Mouse (Mus musculus): ENCODE data around the gene Msantd1. TPM values are rescaled to one million over a fixed set of nuclear protein-coding genes. Genes with fewer than 3 reads are reported as not detected.

Msantd1 gene
- total RNA-seq, 2 experiments from 2014 or later, result 0.44 to 1.2 TPM

DNA sequence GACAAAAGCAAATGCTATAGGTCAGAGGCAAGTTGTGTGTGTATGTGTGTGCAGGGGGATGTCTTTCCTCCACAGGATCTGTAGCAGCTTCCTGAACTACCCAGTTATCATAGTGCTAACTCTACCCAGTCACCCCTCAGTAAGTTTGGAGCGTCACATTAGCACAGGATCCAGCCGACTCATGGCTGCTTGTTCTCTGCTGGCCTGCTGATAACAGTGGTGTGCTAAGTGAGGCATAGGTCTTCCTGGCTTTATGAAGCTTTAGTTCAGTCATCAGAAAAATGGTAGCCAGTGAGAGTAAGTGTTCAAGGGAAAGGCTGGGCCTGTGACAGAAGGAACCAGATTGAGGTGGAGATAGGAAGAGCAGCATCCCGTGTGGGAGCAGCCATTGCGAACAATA lies 16.1 kb downstream of the Msantd1 start:
- peak; percentile 40; the same call in 1 of the 2 replicates for ATAC-seq (ENCODE audit: poor library complexity, severe bottlenecking)

DNA sequence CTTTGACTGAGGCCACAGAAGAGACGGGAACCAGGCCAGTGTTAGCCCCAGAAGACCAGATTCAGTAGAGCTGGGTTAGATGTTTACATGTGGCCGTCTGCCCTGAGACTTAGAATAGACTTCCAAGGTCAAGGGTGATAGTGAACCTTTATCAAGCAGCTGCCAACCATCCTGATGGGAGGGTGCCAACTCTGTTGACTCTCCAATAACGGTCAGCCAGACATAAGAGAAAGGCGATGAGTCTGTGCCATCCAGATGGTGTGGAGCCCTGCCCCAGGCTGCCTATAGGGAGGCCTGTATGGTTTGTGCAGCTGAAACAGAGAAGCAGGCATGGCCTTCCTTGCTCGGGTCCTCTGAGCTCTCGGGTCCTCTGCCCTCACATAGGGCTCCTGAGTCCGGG lies 16.7 kb downstream of the Msantd1 start:
- peak; percentile 27; the same call in 1 of the 2 replicates for ATAC-seq (ENCODE audit: poor library complexity, severe bottlenecking)

DNA sequence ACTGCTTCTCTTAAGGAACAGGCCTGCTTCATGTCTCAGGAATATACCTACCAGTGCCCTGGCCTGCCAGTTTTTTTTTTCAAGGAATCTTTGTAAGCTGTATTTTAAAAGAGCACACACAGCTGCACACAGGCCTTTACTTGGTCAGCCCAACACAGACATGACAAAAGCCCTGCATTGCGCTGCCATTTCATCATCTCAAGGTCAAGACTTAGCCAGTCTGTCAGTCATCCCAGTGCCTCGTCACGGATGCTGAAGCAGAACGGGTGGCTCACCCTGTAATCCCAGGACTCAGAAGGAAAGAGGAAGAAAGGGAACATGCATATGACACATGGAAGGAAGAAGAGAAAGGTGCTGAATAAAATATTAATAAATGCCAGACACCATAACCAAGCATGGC lies 19.8 kb downstream of the Msantd1 start:
- no peak for ATAC-seq (ENCODE audit: poor library complexity, severe bottlenecking)

DNA sequence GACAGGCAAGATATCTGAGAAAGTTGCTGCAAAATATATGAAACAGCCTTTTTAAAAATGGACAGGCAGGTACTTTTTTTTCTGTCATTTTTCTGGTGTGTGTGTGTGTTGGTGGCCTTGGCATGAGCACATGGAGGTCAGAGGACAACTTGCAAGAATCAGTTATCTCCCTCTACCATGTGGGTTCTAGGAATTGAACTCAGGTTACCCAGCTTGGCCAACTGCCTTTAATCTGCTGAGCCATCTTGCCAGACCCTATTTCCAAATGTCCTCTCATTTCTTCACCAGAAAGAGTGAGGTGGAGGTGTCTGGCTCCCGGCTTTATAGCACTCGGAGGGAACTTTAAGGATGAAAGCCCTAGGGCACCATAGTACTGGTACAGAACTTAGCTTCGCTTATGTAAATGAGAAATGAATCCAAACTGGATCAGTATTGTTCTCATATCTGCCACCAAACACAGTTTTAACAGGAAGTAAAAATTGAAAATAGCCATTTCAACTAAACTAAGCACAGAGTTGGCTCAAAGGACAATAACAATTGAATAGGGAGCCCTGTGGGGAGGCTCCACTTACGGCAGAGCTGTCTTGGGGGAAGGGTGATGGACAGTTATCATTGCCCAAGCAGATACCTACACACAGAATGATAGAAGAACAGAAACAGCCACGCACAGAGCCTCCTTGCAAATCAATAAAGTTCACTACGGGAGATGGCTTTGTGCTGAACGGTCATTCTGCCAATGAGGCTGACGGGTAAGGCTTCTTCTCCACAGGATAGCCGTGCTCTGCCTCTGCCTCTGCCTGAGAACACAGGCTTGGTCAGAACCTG lies 22.6 kb downstream of the Msantd1 start:
- ATAC-seq (ENCODE audit: poor library complexity, severe bottlenecking), result no peak

DNA sequence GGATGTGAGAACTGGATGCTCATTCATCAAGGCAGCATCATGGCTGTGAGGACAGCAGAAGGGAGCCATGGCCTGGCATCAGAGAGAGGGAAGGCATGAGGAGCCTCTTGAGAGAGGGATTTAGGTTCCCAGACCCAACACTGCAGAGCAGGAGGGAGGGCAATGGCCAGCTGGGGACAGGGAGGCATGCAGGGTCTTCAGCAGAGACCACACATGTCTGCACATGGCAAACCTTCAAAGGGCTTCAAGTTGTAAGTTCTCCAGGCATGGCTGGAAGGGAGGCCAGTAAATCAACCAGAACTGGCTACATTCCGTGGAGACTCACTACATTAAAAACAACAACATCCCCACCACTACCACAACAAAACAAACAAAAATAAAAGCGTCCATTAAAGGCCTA lies 23.3 kb downstream of the Msantd1 start:
- no peak for ATAC-seq (ENCODE audit: poor library complexity, severe bottlenecking)

DNA sequence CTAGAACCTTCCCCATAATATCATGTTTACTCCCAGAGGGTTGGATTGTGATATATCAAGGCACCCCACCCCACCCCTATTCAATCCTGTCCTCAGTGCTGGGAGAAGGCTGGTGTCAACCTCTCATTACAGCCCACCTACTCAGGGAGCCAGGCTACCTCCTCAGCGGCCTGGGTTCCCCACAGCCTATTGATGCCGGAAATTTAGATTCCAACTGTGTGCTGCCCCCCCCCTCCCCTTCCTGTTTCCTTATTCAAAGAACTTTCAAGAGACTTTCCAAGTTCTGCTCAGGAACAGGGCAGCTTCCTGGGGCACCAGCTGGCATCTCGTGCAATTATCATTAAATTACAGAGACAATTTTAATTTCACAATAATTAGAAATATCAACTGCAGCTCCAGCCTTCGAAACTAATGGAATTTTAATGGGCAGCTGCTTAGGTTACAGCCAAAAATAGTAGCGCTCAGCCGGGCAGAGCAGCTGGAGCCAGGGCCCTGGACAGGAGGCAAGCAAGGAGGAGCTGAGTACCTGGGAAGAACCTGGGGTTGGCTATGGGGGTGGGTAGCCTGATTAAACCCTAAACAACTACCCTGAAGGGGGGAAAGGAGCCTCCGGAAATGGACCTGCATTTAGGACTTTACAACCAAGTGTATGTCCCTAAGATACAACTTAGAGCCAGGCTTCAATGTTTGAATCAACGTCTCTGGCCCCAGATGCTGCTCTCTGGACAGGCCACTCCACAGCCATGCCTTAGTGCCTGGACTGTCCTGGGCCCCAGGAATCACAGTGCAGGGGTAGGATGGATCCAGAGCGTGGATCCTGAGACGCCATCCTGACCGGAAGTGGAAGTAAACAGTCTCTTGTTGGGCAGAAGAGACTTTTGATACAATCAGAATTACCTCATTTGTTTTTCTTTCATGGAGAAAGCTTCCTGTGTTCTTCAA lies 24.0 kb downstream of the Msantd1 start:
- no peak for ATAC-seq (ENCODE audit: poor library complexity, severe bottlenecking)

DNA sequence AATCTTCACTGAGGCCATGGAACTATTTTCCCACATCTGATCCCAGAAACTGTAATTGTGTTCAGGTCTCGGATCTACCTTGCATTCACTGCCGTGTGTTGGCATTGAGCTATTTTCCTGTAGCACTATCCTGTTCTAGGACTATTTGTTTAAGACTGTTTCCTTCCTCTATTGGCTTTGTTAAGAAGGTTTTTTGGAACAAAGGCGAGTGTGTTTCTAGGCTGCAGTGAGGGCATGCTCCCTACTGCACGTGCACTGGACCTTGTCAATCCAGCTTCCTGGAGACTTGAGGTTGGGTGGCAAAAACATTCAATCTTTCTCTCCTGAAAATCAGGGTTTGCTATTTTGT lies 24.6 kb downstream of the Msantd1 start:
- ATAC-seq (ENCODE audit: poor library complexity, severe bottlenecking), result no peak

DNA sequence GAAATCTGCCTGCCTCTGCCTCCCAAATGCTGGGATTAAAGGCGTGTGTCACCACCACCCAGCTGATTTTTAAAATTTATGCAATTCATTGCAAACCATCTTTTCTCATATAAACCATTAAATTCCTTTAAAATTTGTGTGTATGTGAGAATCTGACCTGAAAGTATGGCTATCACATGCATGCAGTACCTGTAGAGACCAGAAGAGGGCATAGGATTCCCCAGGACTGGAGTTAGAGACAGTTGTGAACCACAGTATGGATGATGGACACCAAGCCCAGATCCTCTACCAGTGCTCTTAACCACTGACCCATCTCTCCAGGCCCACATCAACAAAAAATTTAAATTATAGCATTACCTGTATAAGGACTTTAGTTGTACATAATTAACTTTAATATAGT lies 25.6 kb downstream of the Msantd1 start:
- ATAC-seq (ENCODE audit: poor library complexity, severe bottlenecking), result no peak

DNA sequence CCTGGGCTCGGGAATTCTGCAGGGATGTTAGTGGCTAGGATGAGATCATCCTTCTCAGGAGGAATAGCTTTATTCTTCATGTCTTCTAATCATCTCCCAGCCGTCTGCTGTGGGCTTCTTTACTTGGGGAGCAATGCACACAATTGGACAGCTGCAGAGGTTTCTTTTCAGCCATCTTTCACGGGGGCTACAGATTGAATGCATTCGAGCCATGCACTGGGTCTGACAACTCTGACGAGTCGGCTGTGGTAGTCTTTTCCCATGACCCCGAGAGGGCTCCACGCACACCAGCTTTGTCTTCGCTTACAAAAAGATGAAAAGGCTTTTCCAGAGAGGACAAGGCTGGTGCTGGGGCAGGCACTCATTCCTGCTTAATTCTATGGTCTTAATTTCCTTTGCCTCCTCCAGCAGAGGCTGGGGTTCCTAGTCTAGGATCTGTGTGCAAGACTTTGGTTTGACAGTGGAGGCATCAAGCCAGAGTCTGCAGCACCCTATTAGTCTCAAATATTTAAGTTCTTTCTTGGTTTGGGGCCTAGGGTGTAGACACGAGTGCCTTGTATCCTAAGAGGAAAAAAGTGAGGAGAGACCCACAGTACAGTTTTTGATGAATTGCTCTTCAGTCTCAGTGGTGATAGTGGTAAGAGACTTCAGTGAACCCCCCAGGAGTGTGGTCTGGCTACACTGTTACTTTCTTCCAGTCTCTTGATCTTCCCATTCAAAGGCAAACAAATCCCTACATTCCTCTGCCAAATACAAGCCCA lies 34.1 kb downstream of the Msantd1 start:
- no peak for ATAC-seq (ENCODE audit: poor library complexity, severe bottlenecking)

DNA sequence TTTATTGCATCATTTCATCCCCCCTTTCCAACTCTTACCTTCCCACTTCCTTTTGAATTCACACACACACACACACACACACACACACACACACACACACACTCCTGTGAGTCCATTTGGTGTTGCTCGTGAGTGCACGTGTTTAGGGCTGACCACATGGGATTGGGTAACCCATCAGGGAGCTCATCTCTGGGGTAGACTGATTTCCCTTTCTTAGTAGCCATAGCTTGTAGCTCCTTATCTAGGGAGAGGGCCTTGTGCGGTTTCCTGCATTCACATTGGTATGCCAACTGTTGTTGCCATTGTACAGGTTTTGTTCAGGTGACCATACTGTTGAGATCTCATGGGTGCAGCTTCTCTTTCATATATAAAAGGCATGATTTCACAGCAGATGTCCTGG lies 35.6 kb downstream of the Msantd1 start:
- peak; percentile 71 for ATAC-seq (ENCODE audit: poor library complexity, severe bottlenecking)

DNA sequence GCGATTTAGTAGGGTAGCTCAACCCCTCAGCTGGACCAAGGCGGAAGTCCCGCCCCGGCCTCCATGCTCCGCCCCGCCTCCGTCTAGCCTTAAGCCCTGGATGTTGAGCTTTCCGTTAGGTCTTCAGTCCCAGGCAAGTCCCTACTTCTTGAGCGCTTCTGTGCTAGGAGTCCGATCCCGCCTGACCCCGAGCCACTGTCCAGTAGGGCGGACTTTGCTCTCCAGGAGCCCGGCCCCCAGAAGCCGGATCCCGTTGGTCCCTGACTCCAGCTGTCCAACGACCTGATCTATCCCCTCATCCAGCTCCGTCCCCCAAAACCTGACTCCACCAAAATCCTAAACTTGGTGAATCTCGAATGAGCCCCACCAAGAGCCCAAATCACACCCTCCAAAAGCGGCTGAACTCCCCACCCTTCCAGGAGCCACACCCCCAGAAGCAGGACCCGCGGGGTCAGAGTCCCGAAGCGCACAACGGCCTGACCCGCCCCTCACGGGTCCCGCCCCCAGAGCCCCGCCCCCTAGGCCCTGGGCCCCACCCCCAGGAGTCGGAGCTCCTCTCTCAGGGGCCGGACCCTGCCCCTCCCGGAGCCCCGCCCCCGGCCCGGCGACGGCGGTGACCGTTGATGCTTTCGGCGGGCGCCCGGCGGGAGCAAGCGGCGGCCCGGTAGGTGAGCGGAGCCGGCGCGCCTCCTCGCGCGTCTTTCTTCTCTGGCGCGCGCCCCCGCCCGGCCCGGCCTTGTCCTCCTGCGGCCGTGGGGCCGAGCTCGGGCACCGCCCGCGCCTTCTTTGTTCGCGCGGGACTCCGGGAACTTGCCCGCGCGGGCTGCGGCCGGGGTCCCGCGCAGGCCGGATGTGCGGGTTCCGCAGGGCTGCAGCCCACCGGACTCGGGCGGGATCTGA lies 41.3 kb downstream of the Msantd1 start, which contains the start of gene Rgs12:
Gene Rgs12 (plus strand): TSS at position 585 of the 900 bp plus-strand sequence.
- peak; percentile 82 for ATAC-seq (ENCODE audit: poor library complexity, severe bottlenecking)

DNA sequence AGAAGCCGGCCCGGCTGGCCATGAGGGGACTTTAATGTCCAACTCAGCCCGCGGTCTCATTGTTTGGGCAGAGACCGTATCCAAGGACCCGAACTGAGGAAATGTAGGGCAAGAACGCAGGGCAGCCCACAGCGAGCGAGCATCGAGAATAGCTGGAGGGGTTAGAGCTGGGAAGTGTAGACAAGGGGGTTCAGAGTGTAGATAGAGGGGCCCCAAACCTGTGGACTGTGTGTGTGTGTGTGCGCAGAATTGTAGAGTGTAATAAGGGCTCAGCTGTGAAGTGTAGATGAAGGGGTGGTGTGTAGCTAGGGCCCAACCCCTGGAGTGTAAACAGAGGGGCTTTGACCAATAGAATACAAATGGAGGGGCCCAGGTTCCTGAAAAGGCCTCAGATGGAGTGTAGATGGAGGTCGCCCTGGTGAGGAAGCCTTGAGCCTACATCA lies 42.0 kb downstream of the Msantd1 start:
- no peak for ATAC-seq (ENCODE audit: poor library complexity, severe bottlenecking)

DNA sequence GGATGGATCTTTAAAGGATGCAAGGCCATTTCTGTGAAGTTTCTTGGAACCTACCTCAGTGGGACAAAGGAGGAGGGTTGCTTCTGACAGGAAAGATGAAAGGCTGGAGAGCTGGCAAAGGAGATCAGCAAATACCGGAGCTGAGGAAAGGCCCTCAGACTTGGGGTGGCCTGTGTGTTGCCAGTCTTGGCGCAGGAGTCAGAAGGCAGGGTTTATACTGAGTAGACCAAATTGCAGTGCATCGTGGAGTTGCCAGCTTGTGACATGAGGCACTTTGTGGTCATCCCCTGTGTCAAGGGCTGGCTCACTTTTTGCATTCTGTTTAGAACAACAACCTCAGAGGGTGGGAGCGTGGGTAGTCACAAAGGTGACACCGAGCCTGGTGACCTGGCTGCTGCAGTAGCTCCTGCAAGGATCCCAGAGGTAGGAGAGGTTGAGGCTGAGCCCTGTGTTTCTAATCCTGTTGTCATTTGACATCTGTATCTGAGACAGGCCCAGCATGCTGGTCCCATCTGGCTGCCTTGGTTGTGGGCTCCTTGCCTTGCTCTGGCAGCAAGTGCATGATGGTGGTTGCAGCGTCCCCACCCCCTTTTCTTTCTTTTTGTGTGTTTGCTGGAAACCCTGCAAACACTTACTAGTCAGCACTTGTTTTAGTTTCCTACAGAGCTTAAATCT lies 42.8 kb downstream of the Msantd1 start:
- no peak for ATAC-seq (ENCODE audit: poor library complexity, severe bottlenecking)

DNA sequence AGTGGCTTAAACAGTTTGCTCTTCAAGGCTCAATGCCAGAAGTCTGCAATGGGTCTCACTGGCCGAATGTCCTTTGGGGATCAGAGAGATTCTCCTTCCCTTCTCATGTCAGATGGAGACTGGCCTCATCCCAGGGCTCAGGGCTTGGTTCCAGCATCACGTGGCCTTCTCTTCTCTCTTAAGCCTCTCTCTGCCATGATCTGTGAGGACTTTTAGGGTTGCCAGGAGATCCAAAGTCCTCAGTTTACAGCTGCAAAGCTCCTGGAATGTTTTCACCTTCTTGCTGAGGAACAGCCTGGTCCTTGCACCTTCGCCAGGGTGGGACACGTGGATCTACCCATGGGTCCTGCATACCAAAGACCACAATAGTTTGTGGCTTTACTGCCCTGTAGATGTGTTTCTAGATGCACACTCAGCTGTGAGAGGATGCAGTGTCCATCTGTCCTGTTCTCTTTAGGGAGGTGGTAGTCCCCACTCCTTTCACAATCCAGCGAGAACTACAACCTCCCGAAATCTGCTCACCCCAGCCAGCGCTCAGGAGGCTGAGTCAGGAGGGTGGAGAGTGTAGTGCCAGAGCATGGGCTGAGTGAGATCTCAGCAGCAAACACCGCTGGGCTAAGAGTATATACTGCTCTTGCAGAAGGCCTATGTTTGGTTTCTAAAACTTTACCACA lies 43.5 kb downstream of the Msantd1 start:
- ATAC-seq (ENCODE audit: poor library complexity, severe bottlenecking), result no peak

DNA sequence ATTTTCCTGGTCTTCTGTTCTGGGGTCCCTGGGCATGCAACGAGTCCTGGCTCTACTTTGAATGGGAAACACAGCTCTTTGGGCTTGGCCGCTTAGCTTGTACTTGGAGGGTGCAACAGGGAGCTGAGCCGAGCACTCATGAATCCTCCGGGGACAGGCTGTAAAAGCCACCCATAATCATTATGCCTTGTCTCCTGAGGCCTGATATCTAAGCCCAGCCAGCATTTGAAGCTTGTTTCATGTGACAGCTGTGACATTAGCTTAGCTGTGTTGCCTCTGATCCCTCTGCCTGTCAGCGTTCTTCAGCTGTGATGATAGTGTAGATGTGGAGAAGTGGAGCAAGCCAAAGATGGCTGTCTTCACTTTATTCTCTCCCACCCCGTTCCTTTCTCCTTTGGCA lies 46.7 kb downstream of the Msantd1 start:
- ATAC-seq (ENCODE audit: poor library complexity, severe bottlenecking), result no peak

DNA sequence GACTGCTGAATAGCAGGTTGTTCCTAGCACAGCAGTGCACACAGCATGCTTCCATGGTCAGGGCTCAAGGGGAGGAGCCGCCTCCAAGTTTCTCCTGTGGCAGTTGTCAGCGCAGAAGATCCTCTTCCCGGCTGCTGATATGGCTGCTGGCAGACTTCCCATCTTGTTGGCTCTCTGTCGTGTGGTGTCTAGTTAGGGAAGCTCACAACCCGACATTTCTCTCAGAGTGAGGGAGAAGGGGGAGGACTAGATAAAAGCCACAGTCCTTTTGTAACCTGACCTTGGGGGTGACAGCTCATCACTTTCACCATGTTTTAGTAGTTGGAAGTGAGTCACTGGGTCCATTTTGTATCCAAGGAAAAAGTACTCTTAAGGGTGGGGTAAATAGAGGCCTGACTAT lies 47.8 kb downstream of the Msantd1 start:
- ATAC-seq (ENCODE audit: poor library complexity, severe bottlenecking), result no peak

DNA sequence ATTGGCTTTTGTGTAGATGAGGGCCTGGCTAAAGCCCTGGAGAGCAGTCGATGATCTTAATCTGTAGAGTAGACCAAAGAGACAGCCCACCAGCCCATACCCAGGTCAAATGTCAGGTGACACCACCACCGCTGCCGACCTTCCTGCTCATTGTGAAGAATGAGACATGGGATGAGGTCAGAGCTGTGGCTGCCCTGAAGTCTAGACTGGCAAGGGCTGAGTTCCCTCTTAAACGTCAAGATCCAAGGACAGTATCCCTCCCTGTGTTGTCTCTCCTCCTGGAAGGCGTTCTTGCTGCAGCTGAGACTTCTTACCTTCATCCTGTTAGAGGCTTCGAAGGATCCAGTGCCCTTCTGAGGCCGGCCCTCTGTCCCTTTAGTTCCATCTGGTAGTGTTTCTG lies 48.3 kb downstream of the Msantd1 start:
- no peak for ATAC-seq (ENCODE audit: poor library complexity, severe bottlenecking)

DNA sequence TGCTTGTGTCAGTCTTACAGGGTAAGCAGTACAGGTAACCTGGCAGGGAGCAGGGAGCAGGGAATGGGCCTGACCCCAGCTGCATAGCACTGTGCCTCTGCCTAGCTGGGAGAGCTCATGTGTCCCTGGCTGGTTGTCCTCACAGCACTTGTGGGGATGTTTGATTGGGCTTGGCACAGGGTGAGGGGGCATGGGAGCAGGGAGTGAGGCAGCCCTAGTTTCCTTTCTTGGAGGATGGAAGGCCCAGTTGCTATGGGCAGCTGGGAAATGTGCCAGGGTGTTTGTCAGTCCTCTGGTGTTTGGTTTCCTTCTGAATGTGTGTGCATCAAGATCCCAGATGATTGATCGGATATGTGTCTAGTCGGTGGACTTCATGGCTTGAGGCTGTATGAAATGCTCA lies 49.2 kb downstream of the Msantd1 start:
- ATAC-seq (ENCODE audit: poor library complexity, severe bottlenecking), result no peak

DNA sequence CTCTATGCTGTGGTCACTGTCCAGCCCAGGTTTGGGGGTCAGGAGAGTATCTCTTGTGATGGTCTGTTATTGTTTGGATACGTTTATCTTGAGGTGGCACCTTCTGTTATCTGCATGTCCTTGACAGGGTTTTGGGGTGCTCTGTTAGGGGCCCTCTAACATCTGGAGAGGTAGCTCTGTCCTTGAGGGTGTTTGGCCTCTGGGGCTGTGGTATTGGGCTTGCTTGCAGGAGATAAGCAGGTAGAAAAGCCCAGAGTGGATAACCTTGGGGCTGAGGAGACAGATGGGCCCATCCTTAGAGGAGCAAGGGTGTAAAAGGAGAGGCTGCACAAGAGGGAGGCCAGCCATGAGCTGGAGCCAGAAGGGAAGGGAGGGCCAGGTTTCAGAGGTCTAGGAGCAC lies 52.2 kb downstream of the Msantd1 start:
- 0 out of 2 replicates have a peak, but pooled peaks have one; percentile 30 for ATAC-seq (ENCODE audit: poor library complexity, severe bottlenecking)

Measured in megakaryocyte, adult 5-6 weeks (primary cell).